Mouse (Mus musculus): ENCODE measurements around the gene Auts2. TPM values are rescaled to one million over a fixed set of nuclear protein-coding genes. Genes with fewer than 3 reads are reported as not detected.

Gene Auts2
- polyA plus RNA-seq, 1 experiment from 2014 or later = 27.7 TPM

DNA sequence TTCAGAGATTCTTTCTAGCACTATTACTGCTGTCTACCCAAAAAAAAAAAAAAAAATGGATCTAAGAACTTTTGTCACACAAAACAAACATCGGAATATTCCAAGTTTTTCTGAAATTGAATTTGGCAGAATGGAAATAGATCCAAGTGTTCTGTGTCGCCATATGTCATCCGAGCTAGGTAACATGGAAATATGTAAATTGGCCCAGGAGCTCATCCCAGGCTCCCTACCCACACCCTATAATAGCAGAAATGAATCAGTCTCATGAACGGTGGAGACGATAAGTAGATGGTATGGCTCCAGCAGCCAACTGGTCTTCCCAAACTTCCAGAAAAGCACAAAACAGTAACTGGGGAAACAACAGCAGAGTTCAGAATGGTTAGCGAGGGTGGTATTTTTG, 577.6 kb downstream of the Auts2 start:
- H3K4me3 ChIP-seq (replicated peaks) = no peak overlapping the region
- no peak for ATAC-seq (replicated peaks; ENCODE audit: low FRiP score)
- no peak overlapping the region for H3K9ac ChIP-seq
- H3K27ac ChIP-seq = no peak overlapping the region
- no peaks in the 10 kb centered on the region for H3K9me3 ChIP-seq (replicated peaks)
- 0 out of 2 replicates have a peak, but pooled peaks cover 3% of the 10 kb centered on the region for H3K36me3 ChIP-seq
- no peaks in the 10 kb centered on the region for H3K27me3 ChIP-seq
- H3K4me2 ChIP-seq = no peak overlapping the region
- WGBS = 91% methylated on average over 6 of the region's 6 CpGs
- peaks cover 8% of the 10 kb centered on the region for H3K4me1 ChIP-seq

DNA sequence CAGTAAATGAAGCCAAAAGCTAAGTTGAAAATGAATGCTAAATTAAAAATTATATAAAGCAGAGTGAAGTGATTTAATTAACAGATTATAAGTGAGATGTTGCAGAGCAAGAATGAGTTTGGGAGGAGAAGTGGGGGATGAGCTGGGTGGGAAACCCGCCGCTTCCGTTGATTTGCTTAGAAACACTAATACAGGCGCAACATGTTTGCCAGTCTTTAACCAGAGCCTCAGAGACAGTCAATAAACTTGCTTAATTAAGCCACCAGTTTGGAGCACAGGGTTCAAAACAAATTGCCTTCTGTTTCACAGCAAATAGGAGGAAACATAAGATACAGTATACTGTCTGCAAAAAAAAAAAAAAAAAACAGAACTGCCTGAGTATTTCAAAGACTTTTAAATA, 579.6 kb downstream of the Auts2 start:
- no peak for ATAC-seq (replicated peaks; ENCODE audit: low FRiP score)

DNA sequence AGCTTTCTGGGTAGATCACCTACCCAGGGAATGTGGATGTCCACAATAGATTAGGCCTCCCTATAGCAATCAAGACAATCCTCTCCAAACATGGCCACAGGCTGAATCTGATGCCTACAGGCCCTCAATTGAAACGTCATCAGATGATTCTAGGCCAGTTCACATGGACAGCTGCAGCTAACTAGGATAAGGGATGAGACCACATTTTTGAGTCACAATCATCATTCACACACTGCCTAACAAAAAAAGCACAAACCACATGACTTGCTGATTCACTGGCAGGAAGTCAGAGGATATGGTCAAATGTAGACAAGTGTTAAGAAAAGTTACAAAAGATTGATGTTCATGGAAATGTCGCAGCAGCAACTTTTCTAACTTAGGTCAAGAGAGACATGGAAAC, 581.3 kb downstream of the Auts2 start:
- WGBS = 68% methylated on average over 2 of the region's 2 CpGs
- Histone ChIP-seq H3K4me3 (replicated peaks) (no peak overlapping the region), H3K9me3 (replicated peaks) (no peaks in the 10 kb centered on the region), H3K27ac (no peak overlapping the region), H3K4me1 (peaks cover 5% of the 10 kb centered on the region; the same call in 1 of the 2 replicates), H3K9ac (no peak overlapping the region), H3K36me3 (0 out of 2 replicates have a peak, but pooled peaks cover 3% of the 10 kb centered on the region), H3K4me2 (no peak overlapping the region), H3K27me3 (no peaks in the 10 kb centered on the region)
- ATAC-seq (replicated peaks; ENCODE audit: low FRiP score) = no peak

More for the DNA sequence above, 579.6 kb downstream of the Auts2 start:
- no peaks in the 10 kb centered on the region for H3K9me3 ChIP-seq (replicated peaks)
- no peaks in the 10 kb centered on the region for H3K27me3 ChIP-seq
- H3K36me3 ChIP-seq = 0 out of 2 replicates have a peak, but pooled peaks cover 3% of the 10 kb centered on the region
- 95% methylated on average over 4 of the region's 4 CpGs for WGBS
- no peak overlapping the region for H3K4me3 ChIP-seq (replicated peaks)
- no peak overlapping the region for H3K9ac ChIP-seq
- H3K4me2 ChIP-seq = no peak overlapping the region
- H3K4me1 ChIP-seq = peaks cover 8% of the 10 kb centered on the region
- no peak overlapping the region for H3K27ac ChIP-seq

DNA sequence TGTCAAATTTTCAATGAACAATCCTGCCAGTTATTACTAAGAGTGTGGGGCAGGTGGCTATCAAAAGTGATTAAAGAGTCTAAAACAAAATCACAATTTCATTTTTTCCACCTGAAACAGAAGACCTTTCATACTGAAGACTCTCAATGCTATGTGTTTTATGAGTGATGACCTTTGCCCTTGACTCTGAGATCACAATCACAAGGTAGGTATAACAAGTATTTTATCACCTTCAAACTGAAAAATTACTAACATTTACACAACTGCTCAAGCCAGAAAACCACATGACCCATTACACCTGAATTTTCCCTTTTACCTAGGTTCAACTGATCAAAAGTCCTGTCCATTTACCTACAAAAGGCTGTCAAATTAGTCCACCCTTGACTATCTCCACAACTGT, 582.7 kb downstream of the Auts2 start:
- Histone ChIP-seq H3K9me3 (replicated peaks) (no peaks in the 10 kb centered on the region), H3K4me2 (no peak overlapping the region), H3K36me3 (0 out of 2 replicates have a peak, but pooled peaks cover 3% of the 10 kb centered on the region), H3K27me3 (no peaks in the 10 kb centered on the region), H3K4me3 (replicated peaks) (no peak overlapping the region), H3K4me1 (0 out of 2 replicates have a peak, but pooled peaks cover 11% of the 10 kb centered on the region), H3K27ac (no peak overlapping the region), H3K9ac (no peak overlapping the region)
- ATAC-seq (replicated peaks; ENCODE audit: low FRiP score) = no peak

DNA sequence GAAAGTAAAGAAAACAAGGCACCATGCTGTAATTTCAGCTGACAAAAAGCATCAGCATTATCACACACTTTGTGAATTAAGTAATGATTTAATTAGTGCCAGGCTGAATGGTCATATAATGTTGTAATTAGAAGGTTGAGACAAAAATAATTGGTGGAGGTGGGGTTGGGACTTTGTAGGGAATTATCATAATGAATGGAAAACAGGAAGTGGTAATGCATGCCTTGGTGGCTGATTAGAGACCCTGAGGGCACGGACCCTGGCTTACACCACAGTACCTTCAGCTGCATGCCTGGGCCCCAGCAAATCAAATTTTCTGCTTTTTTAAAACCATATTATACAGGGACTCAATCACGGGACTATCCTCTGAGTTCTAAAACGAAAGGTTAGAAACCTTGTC, 586.1 kb downstream of the Auts2 start:
- Histone ChIP-seq H3K9ac (no peak overlapping the region), H3K27me3 (no peaks in the 10 kb centered on the region), H3K9me3 (replicated peaks) (no peaks in the 10 kb centered on the region), H3K27ac (no peak overlapping the region), H3K36me3 (no peaks in the 10 kb centered on the region), H3K4me3 (replicated peaks) (no peak overlapping the region), H3K4me1 (0 out of 2 replicates have a peak, but pooled peaks cover 11% of the 10 kb centered on the region), H3K4me2 (no peak overlapping the region)
- no peak for ATAC-seq (replicated peaks; ENCODE audit: low FRiP score)
- 69% methylated on average over 3 of the region's 3 CpGs for WGBS

DNA sequence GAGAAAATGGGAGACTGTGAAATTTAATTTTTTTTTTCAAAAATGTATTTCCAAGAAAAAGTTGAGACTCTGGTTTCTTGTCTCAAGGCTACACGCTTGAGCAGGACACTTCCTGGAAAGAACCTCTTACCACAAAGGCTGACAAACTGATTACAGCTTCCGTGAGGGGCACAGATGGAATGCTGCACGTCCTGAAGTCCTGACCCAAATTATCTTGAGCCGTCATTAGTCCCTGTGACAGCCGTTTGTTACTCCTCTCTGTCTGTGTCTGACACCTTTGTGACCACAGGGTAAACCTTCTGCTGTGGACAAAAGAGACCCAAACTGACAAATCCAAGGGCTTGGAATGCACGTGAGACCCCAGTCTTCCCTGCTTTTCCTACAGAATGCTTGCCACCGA, 587.1 kb downstream of the Auts2 start:
- WGBS = 30% methylated on average over 7 of the region's 7 CpGs
- H3K9me3 ChIP-seq (replicated peaks) = no peaks in the 10 kb centered on the region
- H3K4me3 ChIP-seq (replicated peaks) = no peak overlapping the region
- H3K36me3 ChIP-seq = no peaks in the 10 kb centered on the region
- no peak overlapping the region for H3K4me2 ChIP-seq
- 0 out of 2 replicates have a peak, but pooled peaks cover 11% of the 10 kb centered on the region for H3K4me1 ChIP-seq
- no peak overlapping the region for H3K9ac ChIP-seq
- H3K27ac ChIP-seq = no peak overlapping the region
- H3K27me3 ChIP-seq = no peaks in the 10 kb centered on the region
- no peak for ATAC-seq (replicated peaks; ENCODE audit: low FRiP score)

DNA sequence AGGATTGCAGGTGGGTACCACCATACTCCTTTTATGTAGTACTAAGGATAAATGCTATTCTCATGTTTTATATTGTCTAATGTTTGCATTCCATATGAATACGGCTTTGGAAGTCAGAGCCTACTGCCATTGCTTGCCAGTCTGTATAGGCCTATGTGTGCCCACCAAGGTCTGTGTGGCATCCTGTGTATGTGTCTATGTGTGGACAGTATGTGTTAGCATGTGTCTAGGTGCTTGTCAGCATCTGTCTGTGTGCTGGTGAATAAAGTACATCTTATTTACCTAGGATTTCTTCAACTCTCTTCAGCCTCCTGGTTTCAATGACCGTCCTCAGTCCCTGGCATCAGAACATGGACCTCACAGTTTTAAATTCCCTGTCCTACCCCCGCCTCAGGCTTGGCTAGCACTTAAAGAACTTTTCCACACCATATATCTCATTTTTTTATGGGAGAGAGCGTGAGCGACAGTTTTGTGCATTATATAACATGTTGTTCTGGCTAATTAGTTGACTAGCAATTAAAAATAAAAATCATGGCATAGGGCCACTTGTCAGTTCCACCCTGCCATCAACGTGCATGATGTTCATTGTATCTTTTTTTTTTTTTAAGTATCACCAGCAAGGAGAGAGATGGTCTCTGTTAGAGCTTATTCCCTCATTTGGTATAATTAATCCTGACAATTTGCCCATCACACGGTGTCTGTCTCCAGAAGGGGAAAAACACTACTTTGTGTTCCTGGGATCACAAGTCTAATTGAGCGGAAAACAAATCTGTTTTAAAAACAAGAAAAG, 587.7 kb downstream of the Auts2 start:
- no peak overlapping the region for H3K4me3 ChIP-seq (replicated peaks)
- no peaks in the 10 kb centered on the region for H3K36me3 ChIP-seq
- H3K9me3 ChIP-seq (replicated peaks) = no peaks in the 10 kb centered on the region
- no peaks in the 10 kb centered on the region for H3K27me3 ChIP-seq
- 0 out of 2 replicates have a peak, but pooled peaks cover 11% of the 10 kb centered on the region for H3K4me1 ChIP-seq
- WGBS = 73% methylated on average over 8 of the region's 8 CpGs
- H3K9ac ChIP-seq = no peak overlapping the region
- no peak overlapping the region for H3K4me2 ChIP-seq
- no peak for ATAC-seq (replicated peaks; ENCODE audit: low FRiP score)
- no peak overlapping the region for H3K27ac ChIP-seq

DNA sequence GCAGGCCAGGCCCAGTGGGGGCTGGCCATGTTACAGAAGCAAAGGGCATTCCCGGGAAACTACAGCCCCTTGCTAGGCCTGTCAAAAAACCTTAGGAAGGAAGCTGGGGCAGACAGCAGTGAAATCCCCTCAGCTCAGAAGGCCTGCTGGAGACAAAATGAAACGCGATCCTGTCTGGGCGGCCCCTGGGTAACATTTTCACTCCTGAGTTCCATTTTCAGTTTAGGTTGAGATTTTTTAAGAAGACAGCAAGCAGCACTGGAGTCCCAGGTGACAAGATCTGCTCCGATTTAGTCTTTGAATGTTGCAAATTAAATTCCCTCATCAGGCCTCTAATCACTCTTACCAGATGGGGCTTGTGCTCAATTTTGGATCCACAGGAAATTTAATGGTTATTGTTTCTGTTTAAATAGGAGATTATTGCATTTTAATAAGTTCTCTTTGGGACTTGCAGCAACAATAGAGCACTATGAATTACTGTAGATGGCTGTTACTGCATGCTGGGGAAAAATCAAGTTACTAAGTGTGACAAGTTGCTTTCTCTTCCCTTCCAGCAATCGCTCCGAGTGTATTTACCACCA, 594.5 kb downstream of the Auts2 start:
- H3K27ac ChIP-seq = peak overlapping the region; percentile 32; the same call in 1 of the 2 replicates
- no peak overlapping the region for H3K4me2 ChIP-seq
- no peak overlapping the region for H3K4me3 ChIP-seq (replicated peaks)
- 43% methylated on average over 7 of the region's 7 CpGs for WGBS
- H3K4me1 ChIP-seq = peaks cover 15% of the 10 kb centered on the region
- H3K27me3 ChIP-seq = no peaks in the 10 kb centered on the region
- H3K36me3 ChIP-seq = no peaks in the 10 kb centered on the region
- H3K9me3 ChIP-seq (replicated peaks) = no peaks in the 10 kb centered on the region
- H3K9ac ChIP-seq = no peak overlapping the region
- no peak for ATAC-seq (replicated peaks; ENCODE audit: low FRiP score)

DNA sequence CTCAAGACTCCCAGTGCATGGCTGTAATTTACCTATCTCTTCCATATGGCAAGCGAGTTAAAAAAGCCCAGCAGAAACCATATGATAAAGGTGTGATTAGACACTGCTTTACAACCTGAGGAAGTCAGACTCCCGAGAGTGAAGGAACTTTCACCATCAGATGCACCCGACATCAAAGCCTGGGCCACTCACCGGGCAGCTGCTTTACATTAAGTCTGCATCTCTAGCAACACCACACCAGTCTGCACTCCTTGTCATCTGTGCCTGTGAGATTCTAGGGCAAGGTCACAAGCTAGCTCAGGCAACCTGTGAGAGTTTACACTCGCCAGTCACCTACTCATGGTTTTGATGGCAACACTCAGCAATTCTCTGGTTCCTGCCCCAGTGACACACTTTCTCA, 596.3 kb downstream of the Auts2 start:
- Histone ChIP-seq H3K4me1 (peaks cover 15% of the 10 kb centered on the region), H3K4me3 (replicated peaks) (no peak overlapping the region), H3K4me2 (no peak overlapping the region), H3K36me3 (no peaks in the 10 kb centered on the region), H3K9me3 (replicated peaks) (no peaks in the 10 kb centered on the region), H3K27me3 (no peaks in the 10 kb centered on the region), H3K27ac (no peak overlapping the region), H3K9ac (no peak overlapping the region)
- no peak for ATAC-seq (replicated peaks; ENCODE audit: low FRiP score)
- WGBS = 52% methylated on average over 5 of the region's 5 CpGs

DNA sequence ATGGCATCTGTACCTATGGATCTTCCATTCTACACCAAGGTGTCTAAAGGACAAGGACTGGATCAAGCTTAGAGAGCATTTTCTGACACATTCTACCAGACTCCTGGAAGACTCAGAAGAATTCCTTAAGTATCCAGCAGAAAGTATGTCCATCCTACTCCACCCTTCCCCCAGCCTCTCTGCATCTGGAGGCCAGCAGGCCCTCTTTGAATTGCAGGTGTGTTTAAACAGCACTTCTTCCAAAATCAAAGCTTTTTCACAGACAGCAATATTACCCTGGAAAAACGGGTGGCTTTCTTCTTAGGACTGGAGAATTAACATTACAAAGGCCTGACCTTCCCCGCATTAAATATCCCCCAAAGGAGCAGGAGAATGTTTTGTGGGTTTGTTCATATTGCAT, 598.4 kb downstream of the Auts2 start:
- no peak overlapping the region for H3K4me2 ChIP-seq
- ATAC-seq (replicated peaks; ENCODE audit: low FRiP score) = no peak
- H3K27me3 ChIP-seq = no peaks in the 10 kb centered on the region
- no peak overlapping the region for H3K27ac ChIP-seq
- H3K9ac ChIP-seq = no peak overlapping the region
- 53% methylated on average over 2 of the region's 2 CpGs for WGBS
- no peak overlapping the region for H3K4me3 ChIP-seq (replicated peaks)
- H3K9me3 ChIP-seq (replicated peaks) = no peaks in the 10 kb centered on the region
- H3K36me3 ChIP-seq = no peaks in the 10 kb centered on the region
- H3K4me1 ChIP-seq = peaks cover 15% of the 10 kb centered on the region

DNA sequence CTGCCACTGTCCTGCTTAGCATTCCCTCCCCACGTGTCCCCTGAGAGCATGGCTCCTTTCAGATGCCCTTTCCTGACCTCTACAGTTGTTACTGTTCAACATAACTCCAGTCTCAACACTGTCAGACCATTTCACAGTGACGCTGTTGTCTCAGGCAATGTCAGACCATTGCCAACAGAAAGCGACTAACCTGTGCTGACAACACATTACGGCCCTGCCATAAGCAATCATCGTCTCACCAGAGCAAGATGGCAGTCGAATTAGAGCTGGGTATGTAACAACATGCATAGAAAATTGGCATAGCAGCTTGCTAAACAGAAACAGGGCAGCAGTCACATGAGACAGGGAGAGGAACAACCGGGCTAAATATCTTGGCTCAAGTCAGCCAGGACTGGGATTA, 614.4 kb downstream of the Auts2 start:
- Histone ChIP-seq H3K4me3 (replicated peaks) (no peak overlapping the region), H3K4me2 (no peak overlapping the region), H3K36me3 (no peaks in the 10 kb centered on the region), H3K27ac (no peak overlapping the region), H3K9me3 (replicated peaks) (no peaks in the 10 kb centered on the region), H3K9ac (no peak overlapping the region), H3K27me3 (no peaks in the 10 kb centered on the region), H3K4me1 (no peaks in the 10 kb centered on the region)
- no peak for ATAC-seq (replicated peaks; ENCODE audit: low FRiP score)
- WGBS = 81% methylated on average over 7 of the region's 7 CpGs

DNA sequence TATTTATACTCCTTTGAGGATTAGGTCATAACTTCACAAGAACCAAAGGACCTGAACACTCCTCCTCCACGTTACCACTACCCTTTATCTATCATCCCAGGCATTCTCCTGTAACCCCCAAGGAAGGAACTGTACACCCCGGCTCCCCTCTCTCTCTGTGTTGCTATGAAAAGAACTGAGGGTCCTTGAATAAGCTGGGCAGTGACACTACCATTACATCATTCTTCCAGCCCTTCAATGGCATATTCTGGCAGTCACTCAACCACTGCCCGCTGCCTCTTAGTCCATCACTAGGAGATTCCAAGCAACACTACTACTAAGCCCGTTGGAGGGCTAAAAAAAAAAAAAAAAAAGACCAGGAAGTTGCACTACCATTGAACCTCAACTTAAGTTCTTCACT, 620.4 kb downstream of the Auts2 start:
- Histone ChIP-seq H3K4me1 (0 out of 2 replicates have a peak, but pooled peaks cover 3% of the 10 kb centered on the region), H3K9ac (no peak overlapping the region), H3K4me3 (replicated peaks) (no peak overlapping the region), H3K27ac (no peak overlapping the region), H3K27me3 (0 out of 2 replicates have a peak, but pooled peaks cover 2% of the 10 kb centered on the region), H3K4me2 (no peak overlapping the region), H3K9me3 (replicated peaks) (no peaks in the 10 kb centered on the region), H3K36me3 (no peaks in the 10 kb centered on the region)
- WGBS = 86% methylated on average over 4 of the region's 4 CpGs
- no peak for ATAC-seq (replicated peaks; ENCODE audit: low FRiP score)
